Mouse (Mus musculus): Measurements from ENCODE around the gene Ces3a. TPM values are rescaled to one million over a fixed set of nuclear protein-coding genes. Genes with fewer than 3 reads are reported as not detected.

Ces3a gene
- polyA plus RNA-seq, 1 experiment from 2014 or later, result not detected

GRCm38 (mm10) chr8:105104220-105104619 is 55.8 kb downstream of the Ces3a start:
- ChIA-PET CTCF (no interaction called here), POLR2A (no interaction called here)
- DNase-seq (ENCODE audit: low read depth, low spot score) (no peak), ATAC-seq (no peak)
- in situ Hi-C loops (cut with MboI; ENCODE audit: low pct_unique_long_range_greater_than_20kb), result no loop called here
- H3K27me3 ChIP-seq, result no peaks in the 10 kb centered on the region
- TF ChIP-seq CTCF (IDR thresholded peaks at IDR 0.05), result no peak

Other genes starting within 250 kb of the Ces3a start
- not detected for gene Ces2b, start 217.0 kb upstream of the Ces3a start, polyA plus RNA-seq (2021)
- not detected for gene Ces2c, start 201.5 kb upstream of the Ces3a start, polyA plus RNA-seq (2021)
- gene Ces2e, start 122.3 kb upstream of the Ces3a start, polyA plus RNA-seq (2021), result not detected
- not detected for gene Ces2f, start 101.2 kb upstream of the Ces3a start, polyA plus RNA-seq (2021)
- not detected for gene Ces2g, start 86.9 kb upstream of the Ces3a start, polyA plus RNA-seq (2021)
- gene Ces2h, start 47.7 kb upstream of the Ces3a start, polyA plus RNA-seq (2021), result not detected
- gene Ces3b, start 35.2 kb downstream of the Ces3a start, polyA plus RNA-seq (2021), result not detected
- gene Ces4a, start 83.2 kb downstream of the Ces3a start, polyA plus RNA-seq (2021), result not detected
- 64.4 TPM for gene Cbfb, start 122.1 kb downstream of the Ces3a start, polyA plus RNA-seq (2021)
- 23.1 TPM for gene D230025D16Rik, start 176.5 kb downstream of the Ces3a start, polyA plus RNA-seq (2021)
- 2.1 TPM for gene B3gnt9, start 206.6 kb downstream of the Ces3a start, polyA plus RNA-seq (2021)
- gene Tradd, start 216.0 kb downstream of the Ces3a start, polyA plus RNA-seq (2021), result 22.9 TPM
- gene Fbxl8, start 216.0 kb downstream of the Ces3a start, polyA plus RNA-seq (2021), result 12.6 TPM
- gene Hsf4, start 221.2 kb downstream of the Ces3a start, polyA plus RNA-seq (2021), result 0.12 TPM
- 1.7 TPM for gene Nol3, start 227.5 kb downstream of the Ces3a start, polyA plus RNA-seq (2021)
- gene 4931428F04Rik, start 241.3 kb downstream of the Ces3a start, polyA plus RNA-seq (2021), result 10.7 TPM
- 2.4 TPM for gene Exoc3l, start 247.5 kb downstream of the Ces3a start, polyA plus RNA-seq (2021)
- 72.6 TPM for gene E2f4, start 249.1 kb downstream of the Ces3a start, polyA plus RNA-seq (2021)